Mouse (Mus musculus) right cerebral cortex, postnatal 36 days (tissue): ENCODE results near the gene Fkbp4.

Source experiments
- DNase-seq, 2 experiments: peaks; one replicate each; pipeline ENCODE4 v3.0.0; 2022; ENCODE audit warnings: low spot score in 2 of 2, mixed read lengths in 1 of 2

Fkbp4 gene

DNA sequence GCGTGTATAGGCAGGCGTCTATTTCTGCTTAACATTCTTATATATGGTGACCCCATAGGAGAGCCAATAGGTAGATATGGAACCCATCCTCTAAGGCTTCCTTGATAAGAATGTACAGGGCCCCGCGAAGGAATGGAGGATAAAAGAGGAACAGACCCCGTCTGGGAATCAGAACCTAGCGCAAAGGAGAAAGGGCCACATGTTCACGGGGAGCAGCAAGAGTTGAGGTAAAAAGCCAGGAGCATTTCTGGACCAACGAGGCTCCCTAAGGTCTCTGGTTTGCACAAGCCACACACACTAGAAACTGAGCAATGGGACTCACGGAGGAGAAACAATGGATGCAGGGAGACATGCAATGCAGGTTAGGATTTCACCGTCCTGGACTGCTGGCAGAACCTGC, 1.2 kb downstream of the Fkbp4 start:
- no peak for DNase-seq

DNA sequence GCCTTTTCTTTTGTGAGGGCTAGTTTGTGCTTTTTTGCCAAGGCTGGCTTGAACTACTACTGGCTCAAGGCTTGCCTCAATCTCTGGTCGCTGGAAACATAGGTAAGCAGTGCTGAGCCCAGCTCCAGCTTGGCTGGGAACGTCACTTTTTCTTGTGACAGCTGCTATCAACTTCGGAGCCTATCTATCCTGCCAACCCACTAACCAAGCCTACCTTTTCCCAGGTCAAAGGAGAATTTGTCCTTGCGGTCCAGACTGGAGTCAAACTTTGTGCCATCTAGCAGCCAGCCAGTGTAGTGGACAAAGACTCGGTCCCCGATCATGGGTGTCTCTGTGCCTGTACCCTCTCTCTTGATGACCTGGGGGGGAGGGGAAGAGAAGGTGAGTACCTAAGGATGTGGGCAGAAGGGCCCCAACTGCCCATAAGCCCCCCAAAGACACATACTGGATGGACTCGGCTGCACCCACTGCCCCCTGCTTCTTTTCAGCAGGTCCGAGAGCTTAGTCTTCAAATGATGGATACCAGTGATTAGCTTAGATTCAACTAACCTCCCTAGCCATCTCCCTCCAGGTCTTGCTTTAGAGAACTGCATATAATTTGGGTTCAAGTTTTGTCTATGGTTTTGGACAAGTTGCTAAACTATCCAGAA, 2.0 kb downstream of the Fkbp4 start:
- DNase-seq = no peak

DNA sequence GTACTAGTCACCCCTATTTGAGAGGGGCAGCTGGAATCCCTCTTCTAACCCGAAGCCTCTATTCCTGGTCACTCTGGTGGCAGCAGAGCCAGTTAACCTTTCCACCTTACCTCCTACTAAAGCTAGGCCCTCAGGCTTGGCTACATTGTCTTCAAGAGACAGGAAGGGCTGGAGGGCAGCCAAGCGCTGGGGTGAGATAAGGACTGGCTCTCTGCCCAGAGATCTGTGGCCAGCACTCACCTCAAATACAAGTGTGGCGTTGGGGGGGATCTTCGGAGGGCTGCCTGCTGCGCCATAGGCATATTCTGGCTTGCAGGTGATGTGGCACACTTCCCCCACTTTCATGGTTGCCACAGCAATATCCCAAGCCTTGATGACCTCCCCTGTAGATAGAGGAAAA, 3.0 kb downstream of the Fkbp4 start:
- DNase-seq = no peak

DNA sequence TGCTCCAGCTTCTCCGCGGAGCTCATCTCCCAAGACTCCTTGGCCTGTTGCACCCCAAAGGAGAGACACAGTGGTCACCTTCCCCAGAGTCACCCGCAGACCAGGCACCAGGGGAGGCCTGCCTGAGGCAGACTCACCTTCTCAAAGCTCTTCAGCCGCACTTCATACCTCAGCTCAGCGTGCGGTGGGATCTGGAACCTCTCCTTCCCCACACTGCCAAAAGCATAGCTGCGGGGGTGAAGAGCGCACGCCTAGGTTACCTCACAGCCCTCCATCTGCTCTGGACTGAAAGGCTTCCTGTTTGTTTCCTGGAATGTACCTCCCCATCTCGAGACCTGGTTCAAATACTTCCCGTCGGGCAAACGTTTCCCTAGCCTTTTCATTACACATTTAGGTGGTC, 4.9 kb downstream of the Fkbp4 start:
- no peak for DNase-seq

DNA sequence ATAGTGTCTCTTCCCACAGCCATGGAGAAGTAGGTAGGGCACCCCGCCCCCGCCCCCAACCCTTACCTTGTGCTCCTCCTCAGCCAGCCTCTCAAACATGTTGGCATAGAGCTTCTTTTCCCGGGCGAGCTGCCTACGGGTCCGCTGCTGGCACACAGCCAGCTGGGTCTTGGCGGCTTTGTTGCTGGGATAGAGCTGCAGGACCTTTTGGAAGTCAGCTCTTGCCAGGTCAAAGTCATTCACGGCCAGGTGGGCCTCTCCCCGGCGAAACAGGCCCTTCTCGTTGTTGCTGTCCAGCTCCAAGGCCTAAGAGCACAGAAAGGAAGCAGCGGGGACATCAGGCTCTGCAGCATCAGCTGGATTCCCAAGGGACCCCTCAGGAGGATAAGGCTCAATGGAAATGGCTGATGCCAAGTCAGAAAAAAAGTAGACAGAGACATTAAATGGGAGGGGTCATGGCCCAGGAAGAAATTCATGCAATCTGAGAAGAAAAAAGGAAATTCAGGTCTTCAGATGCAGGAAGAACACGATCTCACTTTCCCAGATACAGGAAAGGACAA, 6.0 kb downstream of the Fkbp4 start:
- no peak for DNase-seq

DNA sequence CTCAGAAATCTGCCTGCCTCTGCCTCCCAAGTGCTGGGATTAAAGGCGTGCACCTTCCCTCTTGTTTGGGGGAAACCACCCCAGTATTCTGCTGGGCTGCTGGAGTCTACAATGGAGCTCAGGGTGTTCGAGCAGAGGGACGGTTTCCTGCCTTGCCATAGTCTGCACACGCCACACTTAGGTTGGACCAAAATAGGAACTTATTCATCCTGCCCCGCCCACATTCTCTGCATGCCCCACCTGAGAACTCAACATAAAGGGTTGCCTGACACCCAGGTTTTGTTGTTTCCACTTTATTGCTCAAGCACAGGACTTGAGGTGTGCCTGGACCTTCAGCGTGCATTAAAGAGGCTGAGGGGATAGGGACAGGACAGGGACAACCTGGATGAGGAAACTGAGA, 8.7 kb downstream of the Fkbp4 start:
- DNase-seq = no peak

DNA sequence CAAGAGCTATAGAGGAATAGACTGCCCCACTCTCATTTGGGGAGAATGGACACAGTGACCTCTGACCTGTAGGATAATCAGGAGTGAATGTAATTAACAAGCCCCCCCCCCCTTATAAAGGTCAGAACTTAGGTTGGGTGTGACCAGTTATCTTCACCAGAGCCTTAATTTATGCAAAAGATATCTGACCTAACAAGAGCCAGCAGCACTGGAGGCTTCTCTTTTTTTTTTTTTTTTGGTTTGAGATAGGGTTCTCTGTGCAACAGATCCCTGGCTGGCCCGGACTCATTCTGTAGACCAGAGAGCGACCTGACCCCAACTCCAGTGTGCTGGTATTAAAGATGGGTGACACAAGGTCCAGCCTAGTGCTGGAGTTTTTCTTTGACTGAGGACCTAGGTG, 9.2 kb downstream of the Fkbp4 start:
- DNase-seq = no peak

DNA sequence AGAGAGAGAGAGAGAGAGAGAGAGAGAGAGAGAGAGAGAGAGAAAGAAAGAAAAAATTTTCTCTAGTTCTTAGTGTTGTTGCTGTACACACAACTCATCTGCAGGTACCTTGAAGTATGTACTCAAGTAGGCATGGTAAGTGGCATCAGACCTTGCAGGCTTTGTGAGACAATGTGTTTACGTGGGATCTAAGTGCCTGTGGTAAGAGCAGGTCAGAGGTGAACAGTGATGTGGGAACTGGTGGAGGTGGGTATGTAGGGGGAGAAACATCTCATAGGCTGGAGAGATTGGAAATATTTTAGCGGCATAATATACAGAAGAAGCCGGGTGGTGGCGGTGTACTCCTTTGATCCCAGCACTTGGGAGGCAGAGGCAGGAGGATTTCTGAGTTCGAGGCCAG, 10.9 kb downstream of the Fkbp4 start:
- no peak for DNase-seq

DNA sequence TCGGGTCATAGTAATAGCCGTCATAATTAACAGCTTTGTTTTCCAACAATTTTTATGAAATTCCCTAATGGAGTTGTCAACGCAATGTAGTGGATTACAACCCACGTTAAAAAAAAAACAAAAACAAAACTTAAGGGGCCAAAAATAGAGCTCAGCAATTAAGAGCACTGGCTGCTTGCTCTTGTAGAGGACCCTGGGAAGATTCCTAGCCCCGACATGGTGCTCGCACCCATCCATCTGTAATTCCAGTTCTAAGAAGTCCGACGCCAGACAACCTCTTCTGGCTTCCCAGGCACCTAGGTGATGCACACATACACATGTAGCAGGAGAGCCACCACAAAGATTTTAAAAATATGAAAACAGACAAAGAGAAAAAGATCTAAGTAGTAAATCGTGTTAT, 13.4 kb downstream of the Fkbp4 start:
- DNase-seq = no peak

DNA sequence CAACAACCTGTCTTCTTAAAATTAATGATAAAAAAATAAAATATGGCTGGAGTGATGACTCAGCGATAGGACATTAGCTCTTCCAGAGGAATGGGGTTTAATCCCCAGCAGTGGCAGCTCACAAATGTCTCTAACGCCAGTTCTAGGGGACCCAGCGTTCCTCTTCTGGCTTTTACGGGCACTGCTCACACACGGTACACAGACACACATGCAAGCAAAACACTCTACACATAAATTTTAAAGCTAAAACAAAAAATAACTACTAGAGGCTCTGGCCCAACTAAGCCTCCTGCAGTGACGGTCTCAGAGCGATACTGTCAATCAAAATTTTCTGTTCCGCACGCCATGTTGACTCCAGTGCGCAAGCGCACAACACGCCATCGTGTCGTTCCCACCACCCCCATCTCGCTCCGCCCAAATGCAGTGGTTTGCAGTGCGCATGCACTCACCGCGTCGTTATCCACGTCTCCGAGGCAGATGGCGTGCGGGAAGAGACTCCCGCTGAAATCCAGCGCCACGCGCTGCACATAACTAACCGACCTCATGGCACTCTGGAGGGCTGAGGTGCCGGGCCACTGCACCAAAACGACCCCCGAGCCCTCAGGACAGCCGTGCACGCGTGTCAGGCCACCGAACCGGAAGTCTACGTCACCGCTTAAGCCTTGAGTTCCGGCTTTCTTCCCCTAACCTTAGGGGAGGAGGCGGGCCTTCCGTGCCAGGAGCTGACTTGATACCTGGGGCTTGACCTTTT, 14.0 kb downstream of the Fkbp4 start, which contains the start of gene Itfg2:
Itfg2 (minus strand) TSS at position 663 of the 751 bp plus-strand sequence.
- peak; percentile 95 to 96 for DNase-seq

DNA sequence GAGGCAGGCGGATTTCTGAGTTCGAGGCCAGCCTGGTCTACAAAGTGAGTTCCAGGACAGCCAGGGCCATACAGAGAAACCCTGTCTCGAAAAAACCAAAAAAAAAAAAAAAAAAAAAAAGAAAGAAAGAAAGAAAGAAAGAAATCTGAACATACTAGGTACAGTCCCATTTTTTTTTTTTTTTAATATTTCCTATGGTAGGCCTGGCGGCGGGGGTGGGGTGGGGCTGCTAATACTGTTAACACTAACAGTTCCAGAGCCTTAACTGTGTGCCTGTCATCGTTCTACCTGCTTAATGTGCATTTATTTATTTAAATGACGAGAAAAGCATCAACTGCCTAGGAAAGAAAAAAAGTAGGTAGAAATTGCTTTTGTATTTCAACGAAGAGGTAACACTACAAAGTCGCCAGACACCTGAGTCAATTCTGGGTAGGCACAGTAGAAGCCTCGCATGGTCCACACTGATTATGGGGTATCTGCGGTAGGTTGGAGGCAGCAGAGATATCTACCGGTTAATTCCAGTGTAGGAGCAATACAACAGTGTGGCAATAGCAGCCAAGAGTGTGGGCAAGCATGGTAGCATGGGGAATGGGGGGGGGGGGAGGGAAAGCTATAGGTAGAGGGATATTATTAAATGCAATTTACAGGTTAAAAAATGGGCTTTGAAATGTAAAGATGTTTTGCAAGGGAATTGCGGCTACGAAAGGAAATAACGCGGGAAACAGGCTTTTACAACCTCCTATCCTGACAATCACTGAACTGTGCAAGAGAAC, 14.8 kb downstream of the Fkbp4 start:
- no peak for DNase-seq

DNA sequence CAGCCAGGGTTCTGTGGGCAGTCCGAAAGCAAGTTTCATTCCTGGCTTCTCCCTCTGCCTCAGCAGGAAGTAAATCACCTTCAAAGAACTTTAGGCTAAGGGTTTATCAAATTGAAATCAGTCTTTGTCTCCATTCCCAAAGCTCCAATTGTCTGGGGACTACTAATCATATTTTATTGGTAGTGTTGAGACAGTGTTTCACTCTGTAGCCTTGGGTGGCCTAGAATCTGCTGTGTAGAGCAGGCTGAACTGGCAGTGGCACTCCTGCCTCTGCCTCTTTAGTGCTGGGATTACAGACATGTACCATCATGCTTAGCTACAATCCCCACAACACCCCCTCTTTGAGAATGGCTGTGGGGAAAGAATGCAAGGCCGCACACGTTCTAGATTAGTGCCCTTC, 17.0 kb downstream of the Fkbp4 start:
- DNase-seq = no peak

DNA sequence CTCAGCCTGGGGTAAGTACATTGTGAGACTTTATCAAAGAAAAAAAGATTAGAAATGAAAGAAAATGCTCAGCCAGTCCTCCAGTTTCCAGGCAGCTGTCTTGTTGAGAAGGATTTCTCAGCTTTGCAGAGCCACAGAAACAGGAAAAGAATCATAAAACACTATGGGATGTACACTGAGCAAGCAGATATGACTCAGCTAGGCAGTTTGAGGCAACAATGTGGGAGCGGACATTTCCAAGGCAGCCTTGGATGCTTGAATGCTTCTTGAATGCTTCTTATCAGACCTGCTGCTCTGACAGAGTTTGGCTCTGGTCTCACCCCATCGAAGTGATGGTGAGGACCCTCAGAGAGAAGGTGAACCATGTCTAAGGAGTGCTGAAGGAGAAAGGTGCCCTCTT, 17.4 kb downstream of the Fkbp4 start:
- DNase-seq = no peak

DNA sequence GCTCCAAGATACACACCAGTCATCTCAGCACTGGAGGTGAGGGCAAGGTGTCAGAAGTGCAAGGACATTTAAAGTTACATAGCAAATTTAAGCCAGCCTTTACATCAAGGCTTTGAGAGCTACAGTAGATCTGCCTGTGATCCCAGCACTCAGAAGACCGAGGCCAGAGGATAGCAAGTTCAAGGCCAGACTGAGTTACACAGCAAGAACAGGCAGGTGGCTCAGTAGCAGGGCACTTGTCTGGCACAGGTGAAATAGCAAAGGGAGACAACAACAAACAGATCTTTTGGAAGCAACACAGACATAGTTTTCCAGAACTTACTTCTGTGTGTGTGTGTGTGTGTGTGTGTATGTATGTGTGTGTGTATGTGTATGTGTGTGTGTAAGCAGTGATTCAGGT, 20.4 kb downstream of the Fkbp4 start:
- no peak for DNase-seq

DNA sequence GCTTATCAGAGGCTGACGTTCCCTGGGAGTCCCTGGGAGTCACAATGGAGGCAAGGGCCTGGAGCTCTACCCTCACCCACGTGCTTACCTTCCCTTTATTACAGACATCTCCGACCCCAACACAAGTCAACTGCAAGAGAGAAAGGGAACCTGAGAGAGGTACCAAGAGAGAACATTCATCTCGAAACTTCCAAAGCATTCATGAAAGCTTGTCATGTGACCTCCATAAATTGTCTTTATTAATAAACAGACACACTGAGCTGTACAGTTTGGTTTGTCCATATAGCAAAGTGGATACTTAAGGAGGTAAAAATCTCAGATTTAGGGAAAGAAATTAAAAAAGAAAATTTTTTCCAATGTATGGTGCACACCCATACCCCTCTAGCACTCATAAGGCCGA, 22.3 kb downstream of the Fkbp4 start:
- no peak for DNase-seq

DNA sequence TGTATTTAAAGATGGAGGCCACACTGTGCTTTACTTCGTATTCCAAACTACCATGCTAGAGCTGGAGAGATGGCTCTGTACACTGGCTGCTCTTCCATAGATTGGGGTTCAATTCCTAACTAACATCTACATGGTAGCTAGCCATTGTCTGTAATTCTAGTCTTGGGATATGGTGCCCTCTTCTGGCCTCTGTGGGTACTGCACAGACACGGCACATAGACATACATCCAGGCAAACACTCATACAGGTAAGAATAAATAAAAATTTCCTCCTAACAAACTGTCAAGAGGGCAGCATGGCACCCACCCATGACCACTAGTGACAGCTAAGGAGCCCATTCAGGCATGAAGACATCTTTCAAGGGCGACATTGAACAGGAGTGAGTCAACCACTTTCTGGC, 27.4 kb downstream of the Fkbp4 start:
- peak; percentile 68 to 73 for DNase-seq

DNA sequence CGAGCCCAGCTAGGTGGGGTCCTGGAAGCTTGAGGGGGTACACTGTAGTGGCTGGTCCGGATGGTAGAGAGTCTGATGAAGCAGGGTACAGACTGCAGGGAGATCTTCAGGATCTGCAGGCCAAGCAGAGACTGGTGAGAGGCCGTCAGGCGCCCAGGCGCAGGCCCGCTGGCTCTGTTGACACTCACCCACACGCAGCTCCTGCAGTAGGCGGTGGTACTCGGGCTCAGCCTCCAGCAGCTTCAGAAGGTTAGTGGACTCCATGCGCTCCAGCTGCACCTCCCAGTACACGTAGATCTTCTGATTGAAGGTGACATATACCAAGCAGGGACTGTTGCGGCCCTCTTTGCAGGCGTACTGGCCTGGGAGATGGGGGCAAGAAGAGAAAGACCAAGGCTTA, 28.2 kb downstream of the Fkbp4 start:
- DNase-seq = no peak

DNA sequence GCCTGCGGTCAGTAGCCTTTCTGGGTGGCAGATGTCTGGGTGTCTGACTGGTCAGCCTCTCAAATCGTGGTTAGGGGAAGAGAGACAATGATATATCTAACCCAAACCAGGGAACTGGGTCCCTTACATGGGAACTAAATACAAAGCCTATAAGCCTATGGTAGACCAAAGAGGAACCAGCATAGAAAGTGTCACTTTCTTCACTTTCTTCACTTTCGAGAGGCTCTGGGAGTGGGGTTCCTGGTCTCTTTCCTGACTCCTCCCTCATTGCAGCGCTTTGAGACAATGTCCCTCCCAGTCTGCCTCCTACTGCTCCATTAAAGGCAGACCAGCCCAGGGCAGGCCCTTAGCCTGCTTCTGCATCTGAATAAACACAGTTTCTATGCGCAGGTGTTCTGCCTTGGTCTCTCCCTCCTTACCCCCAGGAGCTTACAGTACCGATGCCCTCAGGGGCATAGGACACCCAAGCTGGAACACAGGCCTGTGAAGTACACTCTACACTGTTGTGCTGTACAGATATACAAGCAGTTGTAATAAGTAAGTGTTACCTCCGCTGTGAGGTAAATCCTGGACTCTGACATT, 29.8 kb downstream of the Fkbp4 start:
- no peak for DNase-seq

DNA sequence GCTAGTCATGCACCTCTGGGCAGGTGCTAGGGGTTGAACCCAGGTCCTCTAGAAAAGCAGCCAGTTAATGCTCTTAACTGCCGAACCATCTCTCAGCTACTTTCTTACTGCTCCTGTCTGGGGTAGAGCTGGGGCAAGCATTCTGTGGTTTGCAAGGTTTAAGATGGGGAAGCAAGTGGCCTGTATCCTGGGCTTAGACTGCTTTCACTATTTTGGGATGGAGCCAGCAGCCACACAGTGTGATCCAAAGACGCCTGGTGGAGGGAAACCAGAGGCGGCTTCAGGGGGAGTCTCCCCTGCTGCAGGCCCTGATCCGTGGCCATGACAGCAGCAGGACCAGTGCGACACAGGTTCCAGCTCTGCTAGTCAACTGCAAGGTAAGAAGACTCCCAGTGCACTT, 33.8 kb downstream of the Fkbp4 start:
- DNase-seq = no peak

DNA sequence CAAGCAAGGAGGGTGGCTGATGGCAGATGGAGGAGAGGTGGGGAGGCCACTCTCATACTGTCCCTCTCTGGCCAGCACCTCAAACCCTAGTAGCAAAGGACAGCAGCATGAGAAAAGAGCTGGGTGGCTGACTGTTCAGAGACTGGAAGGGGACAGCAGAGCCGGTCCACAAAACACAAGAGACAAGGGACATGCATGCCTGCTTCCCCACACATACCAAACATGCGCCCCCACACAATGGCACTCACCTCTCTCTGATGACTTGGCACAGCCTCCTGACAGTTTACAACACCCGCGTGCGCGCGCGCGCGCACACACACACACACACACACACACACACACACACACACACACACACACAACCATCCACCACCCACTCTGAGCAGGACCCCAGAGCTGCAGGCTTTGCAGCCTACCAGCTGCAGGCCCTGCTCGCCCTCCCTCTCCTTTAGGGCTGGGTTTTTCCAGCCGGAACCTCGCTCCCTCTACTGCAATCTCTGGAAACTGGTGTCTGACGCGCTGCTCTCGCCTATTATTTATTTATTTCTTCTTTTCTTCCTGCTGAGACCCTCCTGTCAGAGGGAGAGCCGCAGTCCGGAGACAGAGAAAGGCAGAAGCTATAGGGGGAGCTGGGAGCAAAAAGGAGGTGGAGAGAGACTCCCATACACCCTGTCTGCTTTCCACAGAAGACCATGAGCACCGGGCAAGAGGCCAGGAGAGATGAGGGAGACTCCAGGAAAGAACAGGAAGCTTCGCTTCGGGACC, 38.9 kb downstream of the Fkbp4 start:
- no peak for DNase-seq

DNA sequence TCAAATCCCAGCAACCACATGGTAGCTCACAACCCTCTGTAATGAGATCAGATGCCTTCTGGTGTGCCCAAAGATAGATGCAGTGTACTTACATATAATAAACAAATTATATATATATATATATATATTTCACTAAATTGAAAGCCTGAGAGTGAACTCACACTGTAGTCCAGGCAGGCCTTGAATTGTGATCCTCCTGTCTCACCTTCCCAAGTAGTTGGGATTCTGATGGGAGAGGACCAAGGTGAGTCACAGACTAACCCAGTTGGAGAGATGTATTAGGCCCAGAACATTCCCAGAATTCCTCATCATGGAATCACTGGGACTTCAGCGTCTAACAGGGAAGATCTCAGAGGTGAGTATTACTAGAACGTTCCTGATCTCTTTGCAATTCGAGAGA, 39.5 kb downstream of the Fkbp4 start, which contains the start of gene Nrip2:
Nrip2 (plus strand) TSS at position 301 of the 400 bp plus-strand sequence.
- DNase-seq = no peak
